Mouse (Mus musculus) liver, adult 2 months (tissue): ENCODE data around the gene B430306N03Rik. TPM values are rescaled to one million over a fixed set of nuclear protein-coding genes. Genes with fewer than 3 reads are reported as not detected.
A peak's percentile ranks its signal among the peaks of the same experiment; 100 is the strongest.

Source experiments
- DNase-seq: peaks from one replicate; pipeline ENCODE4 v3.0.0-alpha.2; 2011; ENCODE audit warnings: low read depth, low spot score; ENCODE audit errors: extremely low read depth
- H3K27ac ChIP-seq: fragments of 200-500 bp; replicated peaks from 2 replicates; pipeline ENCODE4 v1.5.1; 2012; ENCODE audit warnings: low read depth, mild to moderate bottlenecking, control low read depth, inconsistent platforms, low read length; ENCODE audit not compliant: insufficient read depth
- H3K27me3 ChIP-seq: fragments of 200-500 bp; 2 replicates; pipeline ENCODE4 v1.6.1; 2012; ENCODE audit warnings: mild to moderate bottlenecking, moderate library complexity, low read length, inconsistent platforms; ENCODE audit not compliant: control insufficient read depth, insufficient read depth
- H3K36me3 ChIP-seq: fragments of 200-500 bp; 2 replicates; pipeline ENCODE4 v1.6.1; 2012; ENCODE audit warnings: low read length, inconsistent platforms; ENCODE audit not compliant: control insufficient read depth, insufficient read depth
- H3K4me1 ChIP-seq: fragments of 200-500 bp; 2 replicates; pipeline ENCODE4 v1.6.1; 2011; ENCODE audit warnings: low read length; ENCODE audit not compliant: control insufficient read depth, insufficient read depth
- H3K4me3 ChIP-seq: fragments of 200-500 bp; 2 replicates; pipeline ENCODE4 v1.5.1; 2011; ENCODE audit warnings: low read depth, mild to moderate bottlenecking, control low read depth, low read length, moderate library complexity; ENCODE audit not compliant: insufficient read depth
- H3K79me2 ChIP-seq: fragments of 200-500 bp; 2 replicates; pipeline ENCODE4 v1.6.1; 2012; ENCODE audit warnings: inconsistent platforms, mild to moderate bottlenecking, low read length, moderate library complexity; ENCODE audit not compliant: control insufficient read depth, insufficient read depth
- H3K9ac ChIP-seq: fragments of 200-500 bp; 2 replicates; pipeline ENCODE4 v1.6.1; 2012; ENCODE audit warnings: low read depth, mild to moderate bottlenecking, control low read depth, inconsistent platforms, low read length
- CTCF ChIP-seq: fragments of 200-500 bp; IDR thresholded peaks from 2 replicates; pipeline ENCODE4 v1.5.1; 2011; ENCODE audit warnings: low read depth, low read length, control low read depth
- POLR2A ChIP-seq: fragments of 200-500 bp; IDR thresholded peaks from 2 replicates; pipeline ENCODE4 v1.6.1; 2011; ENCODE audit warnings: low read length, control low read depth; ENCODE audit not compliant: insufficient read depth; ENCODE audit errors: extremely low read depth
- WGBS: fragments of 180-500 bp; shearing (Covaris S2); methylation state at CpG from one replicate; pipeline ENCODE4 v1.1.7; 2018; 5-methylcytosine and 5-hydroxymethylcytosine counted together
- polyA plus RNA-seq: library from polyadenylated mRNA; depleted of rRNA; stranded (reverse); fragments of >200 nt; gene quantifications from 2 replicates; pipeline ENCODE4 v1.2.3, GENCODE M21; 2012
- total RNA-seq: library from RNA; depleted of rRNA; stranded (reverse); fragments of >200 nt; gene quantifications from 2 replicates; pipeline ENCODE4 v1.2.3, GENCODE M21; 2014

The B430306N03Rik gene
- total and polyA plus RNA-seq, 2 experiments = 0.83 to 1.9 TPM

DNA sequence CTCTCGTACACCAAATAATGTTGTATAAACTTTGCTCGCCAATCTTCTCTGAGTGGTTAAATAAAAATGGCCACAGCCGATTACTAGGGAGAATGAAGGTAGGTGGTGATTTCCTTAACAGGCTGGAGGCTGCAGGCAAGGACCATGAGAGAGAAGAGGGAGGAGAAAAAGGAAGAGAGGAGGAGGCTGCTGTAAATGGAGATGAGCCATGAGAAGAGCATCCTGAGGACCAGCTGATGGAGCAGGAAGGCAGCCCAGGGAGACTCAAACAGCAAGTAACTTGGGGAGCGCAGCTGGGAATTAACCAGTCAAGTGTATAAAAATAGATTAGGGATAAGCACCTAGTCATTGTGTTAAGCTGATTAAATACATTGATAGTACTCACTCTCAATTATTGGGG lies 18.2 kb downstream of the B430306N03Rik start:
- H3K4me3 ChIP-seq = no peak overlapping the region
- H3K4me1 ChIP-seq = no peaks in the 10 kb centered on the region
- TF ChIP-seq POLR2A (no peak), CTCF (no peak)
- 90% methylated on average over 4 of the region's 4 CpGs for WGBS
- no peak overlapping the region for H3K9ac ChIP-seq
- no peaks in the 10 kb centered on the region for H3K36me3 ChIP-seq
- H3K79me2 ChIP-seq = no peaks in the 10 kb centered on the region
- H3K27me3 ChIP-seq = no peaks in the 10 kb centered on the region
- DNase-seq = no peak
- no peak overlapping the region for H3K27ac ChIP-seq

DNA sequence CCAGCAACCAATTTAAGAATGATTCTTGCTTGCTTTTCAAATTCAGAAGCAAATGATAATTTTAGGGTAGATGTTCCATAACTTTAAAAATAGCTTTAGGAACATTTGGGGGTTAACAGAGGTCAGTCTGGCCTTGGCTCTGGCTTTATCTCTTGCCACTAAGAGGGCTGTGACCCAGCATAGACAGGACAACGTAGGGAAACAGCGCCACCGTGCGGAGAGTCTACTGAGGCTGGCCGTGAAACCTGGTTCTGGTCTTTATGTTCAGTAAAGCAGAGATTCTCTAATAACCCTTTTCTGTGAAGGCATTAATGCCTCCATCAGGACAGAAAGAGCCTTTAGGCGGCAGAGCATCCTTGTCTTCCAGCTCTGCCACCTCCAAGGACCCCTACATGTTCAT lies 20.9 kb downstream of the B430306N03Rik start:
- peak; percentile 62 for DNase-seq
- TF ChIP-seq POLR2A (no peak), CTCF (peak; percentile 94)
- H3K27me3 ChIP-seq = no peaks in the 10 kb centered on the region
- H3K4me1 ChIP-seq = no peaks in the 10 kb centered on the region
- no peak overlapping the region for H3K4me3 ChIP-seq
- H3K36me3 ChIP-seq = no peaks in the 10 kb centered on the region
- no peak overlapping the region for H3K9ac ChIP-seq
- WGBS = 2% methylated on average over 6 of the region's 6 CpGs
- no peaks in the 10 kb centered on the region for H3K79me2 ChIP-seq
- H3K27ac ChIP-seq = no peak overlapping the region

- Histone ChIP-seq H3K4me1 (no peaks in the 10 kb centered on the region), H3K4me3 (no peak overlapping the region), H3K79me2 (no peaks in the 10 kb centered on the region), H3K27me3 (no peaks in the 10 kb centered on the region), H3K36me3 (no peaks in the 10 kb centered on the region), H3K27ac (no peak overlapping the region), H3K9ac (no peak overlapping the region)
- DNase-seq = no peak
- 93% methylated on average over 1 of the region's 1 CpGs for WGBS
- TF ChIP-seq POLR2A = no peak
- no peak for TF ChIP-seq CTCF
Measured at GRCm38 (mm10) chr17:48340267-48340666, 24.3 kb downstream of the B430306N03Rik start.

DNA sequence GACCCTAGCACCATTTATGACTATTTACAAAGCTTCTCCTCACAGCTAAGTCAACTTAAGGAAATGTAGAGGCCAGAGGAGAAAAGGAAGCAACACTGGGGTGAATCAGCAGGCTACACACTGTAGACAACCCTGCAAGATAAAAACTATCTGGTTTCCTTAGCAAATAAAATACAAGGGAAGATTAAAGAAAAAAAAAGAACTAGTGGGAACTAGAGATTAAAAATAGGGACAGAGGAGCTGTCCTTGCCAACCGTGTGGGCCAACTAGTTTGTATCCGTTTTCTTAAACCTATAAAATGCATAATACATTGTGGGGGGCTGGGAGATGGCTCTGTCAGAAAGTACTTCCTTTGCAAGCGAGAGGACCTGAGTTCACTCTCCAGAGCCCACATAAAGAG lies 26.0 kb downstream of the B430306N03Rik start:
- no peak for DNase-seq
- H3K4me1 ChIP-seq = no peaks in the 10 kb centered on the region
- no peak for TF ChIP-seq POLR2A
- TF ChIP-seq CTCF = no peak
- 71% methylated on average over 3 of the region's 3 CpGs for WGBS
- H3K79me2 ChIP-seq = no peaks in the 10 kb centered on the region
- H3K4me3 ChIP-seq = no peak overlapping the region
- no peak overlapping the region for H3K9ac ChIP-seq
- no peaks in the 10 kb centered on the region for H3K36me3 ChIP-seq
- H3K27me3 ChIP-seq = no peaks in the 10 kb centered on the region
- H3K27ac ChIP-seq = no peak overlapping the region

GRCm38 (mm10) chr17:48343065-48343464 lies 27.1 kb downstream of the B430306N03Rik start:
- no peak overlapping the region for H3K4me3 ChIP-seq
- DNase-seq = no peak
- H3K27ac ChIP-seq = no peak overlapping the region
- no peaks in the 10 kb centered on the region for H3K79me2 ChIP-seq
- no peak overlapping the region for H3K9ac ChIP-seq
- no peaks in the 10 kb centered on the region for H3K4me1 ChIP-seq
- TF ChIP-seq CTCF = no peak
- TF ChIP-seq POLR2A = no peak
- no peaks in the 10 kb centered on the region for H3K36me3 ChIP-seq
- WGBS = 91% methylated on average over 2 of the region's 2 CpGs
- H3K27me3 ChIP-seq = no peaks in the 10 kb centered on the region

GRCm38 (mm10) chr17:48345824-48346223 lies 29.9 kb downstream of the B430306N03Rik start:
- no peak for DNase-seq
- Histone ChIP-seq H3K79me2 (no peaks in the 10 kb centered on the region), H3K4me1 (no peaks in the 10 kb centered on the region), H3K27ac (no peak overlapping the region), H3K36me3 (no peaks in the 10 kb centered on the region), H3K27me3 (no peaks in the 10 kb centered on the region), H3K4me3 (no peak overlapping the region), H3K9ac (no peak overlapping the region)
- WGBS = 80% methylated on average over 4 of the region's 4 CpGs
- no peak for TF ChIP-seq POLR2A
- TF ChIP-seq CTCF = no peak
